Mouse (Mus musculus) large intestine, adult 2 months (tissue): ENCODE data around the gene 6430531B16Rik. TPM values are rescaled to one million over a fixed set of nuclear protein-coding genes. Genes with fewer than 3 reads are reported as not detected.

Source experiments
- DNase-seq: peaks from one replicate; pipeline ENCODE4 v3.0.0-alpha.2; 2012; ENCODE audit warnings: low read depth, low spot score
- WGBS: fragments of 180-500 bp; shearing (Covaris S2); methylation state at CpG from one replicate; pipeline ENCODE4 v1.1.7; 2018; 5-methylcytosine and 5-hydroxymethylcytosine counted together
- polyA plus RNA-seq: library from polyadenylated mRNA; depleted of rRNA; stranded (reverse); fragments of >200 nt; gene quantifications from 2 replicates; pipeline ENCODE4 v1.2.3, GENCODE M21; 2012; rRNA removed

The 6430531B16Rik gene
- polyA plus RNA-seq: 0.14 TPM in 1 of 2 replicates, not detected in the other

- DNase-seq: peak; percentile 40
These were observed at the start of gene 6430531B16Rik for GRCm38 (mm10) chr7:139978278-139978892. Gene 6430531B16Rik (minus strand): TSS chr7:139978755.

GRCm38 (mm10) chr7:140011336-140011735, 32.8 kb upstream of the 6430531B16Rik start:
- DNase-seq: no peak
- 97% methylated on average over 17 of the region's 17 CpGs for WGBS

More at GRCm38 (mm10) chr7:139978278-139978892, at the start of gene 6430531B16Rik:
- 5% methylated on average over 32 of the region's 32 CpGs for WGBS

- 70% methylated on average over 9 of the region's 9 CpGs for WGBS
- DNase-seq: no peak
These were observed 29.2 kb upstream of the 6430531B16Rik start for GRCm38 (mm10) chr7:140007781-140008180.

GRCm38 (mm10) chr7:140006861-140007611, 28.5 kb upstream of the 6430531B16Rik start:
- DNase-seq: no peak
- WGBS: 95% methylated on average over 9 of the region's 9 CpGs

- no peak for DNase-seq
- WGBS: 89% methylated on average over 8 of the region's 8 CpGs
These were observed 26.1 kb upstream of the 6430531B16Rik start for GRCm38 (mm10) chr7:140004666-140005065.

- WGBS: 86% methylated on average over 12 of the region's 12 CpGs
- no peak for DNase-seq
These were observed 22.7 kb upstream of the 6430531B16Rik start for GRCm38 (mm10) chr7:140001086-140001740.

- DNase-seq: no peak
These were observed 20.3 kb upstream of the 6430531B16Rik start for GRCm38 (mm10) chr7:139998691-139999350.

GRCm38 (mm10) chr7:139994676-139995075, 16.1 kb upstream of the 6430531B16Rik start:
- DNase-seq: no peak
- WGBS: 37% methylated on average over 3 of the region's 3 CpGs

More at GRCm38 (mm10) chr7:139998691-139999350, 20.3 kb upstream of the 6430531B16Rik start:
- WGBS: 95% methylated on average over 13 of the region's 13 CpGs

GRCm38 (mm10) chr7:139994202-139994601, 15.6 kb upstream of the 6430531B16Rik start:
- WGBS: 83% methylated on average over 4 of the region's 4 CpGs
- DNase-seq: no peak

- WGBS: 89% methylated on average over 6 of the region's 6 CpGs
- DNase-seq: no peak
These were observed 15.0 kb upstream of the 6430531B16Rik start for GRCm38 (mm10) chr7:139993532-139993931.

GRCm38 (mm10) chr7:139992406-139992805, 13.9 kb upstream of the 6430531B16Rik start, which contains the start of gene Adam8:
Gene Adam8 (minus strand): TSS chr7:139992562.
- 22% methylated on average over 7 of the region's 7 CpGs for WGBS
- no peak for DNase-seq

- no peak for DNase-seq
- WGBS: 58% methylated on average over 8 of the region's 8 CpGs
These were observed 12.4 kb upstream of the 6430531B16Rik start for GRCm38 (mm10) chr7:139990864-139991394.

GRCm38 (mm10) chr7:139988272-139988671, 9.7 kb upstream of the 6430531B16Rik start:
- DNase-seq: no peak
- WGBS: 81% methylated on average over 9 of the region's 9 CpGs

- DNase-seq: no peak
- WGBS: 94% methylated on average over 11 of the region's 11 CpGs
These were observed 6.0 kb upstream of the 6430531B16Rik start for GRCm38 (mm10) chr7:139984505-139984904.

GRCm38 (mm10) chr7:139982058-139982457, 3.5 kb upstream of the 6430531B16Rik start:
- 89% methylated on average over 11 of the region's 11 CpGs for WGBS

GRCm38 (mm10) chr7:139980778-139981177, 2.2 kb upstream of the 6430531B16Rik start:
- 53% methylated on average over 3 of the region's 3 CpGs for WGBS
- no peak for DNase-seq

More at GRCm38 (mm10) chr7:139982058-139982457, 3.5 kb upstream of the 6430531B16Rik start:
- DNase-seq: no peak

- DNase-seq: no peak
- 27% methylated on average over 13 of the region's 13 CpGs for WGBS
These were observed 610 bp upstream of the 6430531B16Rik start for GRCm38 (mm10) chr7:139979011-139979719.

GRCm38 (mm10) chr7:139975471-139975870, 3.1 kb downstream of the 6430531B16Rik start:
- 48% methylated on average over 5 of the region's 5 CpGs for WGBS
- DNase-seq: no peak

- no peak for DNase-seq
These were observed 4.2 kb downstream of the 6430531B16Rik start for GRCm38 (mm10) chr7:139974307-139974706.

More at GRCm38 (mm10) chr7:139974307-139974706, 4.2 kb downstream of the 6430531B16Rik start:
- 76% methylated on average over 10 of the region's 10 CpGs for WGBS
